Mouse (Mus musculus): Measurements from ENCODE around the gene Acadl. TPM values are rescaled to one million over a fixed set of nuclear protein-coding genes. Genes with fewer than 3 reads are reported as not detected.

Acadl gene
- total RNA-seq, 1 experiment from 2014 or later = 29.6 TPM

GRCm38 (mm10) chr1:66841938-66842337 lies 21.1 kb downstream of the Acadl start:
- ATAC-seq (ENCODE audit: extremely low read depth, insufficient number of reproducible peaks, low FRiP score, poor library complexity, severe bottlenecking) = peak; percentile 34; the same call in 1 of the 2 replicates

- ATAC-seq (ENCODE audit: extremely low read depth, insufficient number of reproducible peaks, low FRiP score, poor library complexity, severe bottlenecking) = no peak
Measured at GRCm38 (mm10) chr1:66841510-66841909, 21.6 kb downstream of the Acadl start.

GRCm38 (mm10) chr1:66839755-66840438 lies 23.2 kb downstream of the Acadl start:
- ATAC-seq (ENCODE audit: extremely low read depth, insufficient number of reproducible peaks, low FRiP score, poor library complexity, severe bottlenecking) = no peak

GRCm38 (mm10) chr1:66839135-66839534 lies 23.9 kb downstream of the Acadl start:
- ATAC-seq (ENCODE audit: extremely low read depth, insufficient number of reproducible peaks, low FRiP score, poor library complexity, severe bottlenecking) = no peak

- ATAC-seq (ENCODE audit: extremely low read depth, insufficient number of reproducible peaks, low FRiP score, poor library complexity, severe bottlenecking) = peak; percentile 89
Measured at GRCm38 (mm10) chr1:66838184-66839042, 24.7 kb downstream of the Acadl start.

- no peak for ATAC-seq (ENCODE audit: extremely low read depth, insufficient number of reproducible peaks, low FRiP score, poor library complexity, severe bottlenecking)
Measured at GRCm38 (mm10) chr1:66837207-66837606, 25.9 kb downstream of the Acadl start.

- no peak for ATAC-seq (ENCODE audit: extremely low read depth, insufficient number of reproducible peaks, low FRiP score, poor library complexity, severe bottlenecking)
Measured at GRCm38 (mm10) chr1:66832636-66833165, 30.4 kb downstream of the Acadl start.

GRCm38 (mm10) chr1:66831824-66832600 lies 31.1 kb downstream of the Acadl start:
- ATAC-seq (ENCODE audit: extremely low read depth, insufficient number of reproducible peaks, low FRiP score, poor library complexity, severe bottlenecking) = no peak

GRCm38 (mm10) chr1:66829400-66830080 lies 33.5 kb downstream of the Acadl start:
- no peak for ATAC-seq (ENCODE audit: extremely low read depth, insufficient number of reproducible peaks, low FRiP score, poor library complexity, severe bottlenecking)

GRCm38 (mm10) chr1:66821966-66822365 lies 41.1 kb downstream of the Acadl start:
- no peak for ATAC-seq (ENCODE audit: extremely low read depth, insufficient number of reproducible peaks, low FRiP score, poor library complexity, severe bottlenecking)

- no peak for ATAC-seq (ENCODE audit: extremely low read depth, insufficient number of reproducible peaks, low FRiP score, poor library complexity, severe bottlenecking)
Measured at GRCm38 (mm10) chr1:66820241-66820640, 42.8 kb downstream of the Acadl start.

- 0 out of 2 replicates have a peak, but pooled peaks have one; percentile 1 for ATAC-seq (ENCODE audit: extremely low read depth, insufficient number of reproducible peaks, low FRiP score, poor library complexity, severe bottlenecking)
Measured at GRCm38 (mm10) chr1:66817865-66818315, 45.2 kb downstream of the Acadl start.

- ATAC-seq (ENCODE audit: extremely low read depth, insufficient number of reproducible peaks, low FRiP score, poor library complexity, severe bottlenecking) = peak; percentile 60
Measured at GRCm38 (mm10) chr1:66817453-66817839, 45.6 kb downstream of the Acadl start, which contains the start of gene Kansl1l. TSS of gene Kansl1l (minus strand) at chr1:66817562.

GRCm38 (mm10) chr1:66816837-66817452 lies 46.1 kb downstream of the Acadl start:
- ATAC-seq (ENCODE audit: extremely low read depth, insufficient number of reproducible peaks, low FRiP score, poor library complexity, severe bottlenecking) = peak; percentile 67

- ATAC-seq (ENCODE audit: extremely low read depth, insufficient number of reproducible peaks, low FRiP score, poor library complexity, severe bottlenecking) = peak; percentile 30; the same call in 1 of the 2 replicates
Measured at GRCm38 (mm10) chr1:66815941-66816777, 46.9 kb downstream of the Acadl start.

GRCm38 (mm10) chr1:66814756-66815155 lies 48.3 kb downstream of the Acadl start:
- no peak for ATAC-seq (ENCODE audit: extremely low read depth, insufficient number of reproducible peaks, low FRiP score, poor library complexity, severe bottlenecking)

GRCm38 (mm10) chr1:66813191-66813590 lies 49.9 kb downstream of the Acadl start:
- ATAC-seq (ENCODE audit: extremely low read depth, insufficient number of reproducible peaks, low FRiP score, poor library complexity, severe bottlenecking) = no peak
